Mouse (Mus musculus) limb, embryonic 15.5 days (tissue): ENCODE measurements around the gene Rab5b. TPM values are rescaled to one million over a fixed set of nuclear protein-coding genes. Genes with fewer than 3 reads are reported as not detected.

Source experiments
- ATAC-seq: fragments of 200-750 bp; cut with Nextera tagmentation; 2 replicates; pipeline ENCODE4 v1.8.0; 2017; ENCODE audit warnings: low read depth, moderate TSS enrichment; ENCODE audit not compliant: insufficient number of reproducible peaks, low FRiP score, low TSS enrichment
- H3K27ac ChIP-seq: fragments of 300-500 bp; sonication (generic); 2 replicates; pipeline ENCODE4 v1.5.1; 2015; ENCODE audit warnings: moderate library complexity, mild to moderate bottlenecking, inconsistent platforms
- H3K27me3 ChIP-seq: fragments of 300-500 bp; sonication (generic); 2 replicates; pipeline ENCODE4 v1.6.1; 2015; ENCODE audit warnings: inconsistent platforms
- H3K36me3 ChIP-seq: fragments of 300-500 bp; sonication (generic); 2 replicates; pipeline ENCODE4 v1.6.1; 2015; ENCODE audit warnings: inconsistent platforms
- H3K4me1 ChIP-seq: fragments of 300-500 bp; sonication (generic); 2 replicates; pipeline ENCODE4 v1.6.1; 2015; ENCODE audit warnings: inconsistent platforms
- H3K4me2 ChIP-seq: fragments of 300-500 bp; sonication (generic); 2 replicates; pipeline ENCODE4 v1.6.1; 2015; ENCODE audit warnings: mild to moderate bottlenecking, inconsistent platforms
- H3K4me3 ChIP-seq: fragments of 300-500 bp; sonication (generic); 2 replicates; pipeline ENCODE4 v1.5.1; 2015; ENCODE audit warnings: mild to moderate bottlenecking, inconsistent platforms
- H3K9ac ChIP-seq: fragments of 300-500 bp; sonication (generic); 2 replicates; pipeline ENCODE4 v1.6.1; 2015; ENCODE audit warnings: inconsistent platforms
- H3K9me3 ChIP-seq: fragments of 300-500 bp; sonication (generic); 2 replicates; pipeline ENCODE4 v1.6.1; 2016; ENCODE audit warnings: inconsistent platforms
- WGBS: fragments of 180-500 bp; shearing (Covaris S2); methylation state at CpG from one replicate; pipeline ENCODE4 v1.1.7; 2015; 5-methylcytosine and 5-hydroxymethylcytosine counted together
- polyA plus RNA-seq: library from polyadenylated mRNA; unstranded; fragments of >200 nt; fragmentation: Nextera tagmentation; extraction: Ambion mirVana; gene quantifications from 2 replicates; pipeline ENCODE4 v1.2.1, GENCODE M21; 2015

Gene Rab5b
- 90.6 and 97.4 TPM in 2 replicates for polyA plus RNA-seq

- Histone ChIP-seq H3K9ac (peak within 1 kb of the TSS; percentile 96), H3K27ac (peak within 1 kb of the TSS; percentile 98), H3K4me2 (peak within 1 kb of the TSS; percentile 61), H3K4me1 (peaks cover 4% of the 10 kb centered on the region; the same call in 1 of the 2 replicates), H3K9me3 (no peaks in the 10 kb centered on the region), H3K4me3 (peak within 1 kb of the TSS; percentile 89), H3K27me3 (no peaks in the 10 kb centered on the region), H3K36me3 (peaks cover 34% of the 10 kb centered on the region)
- ATAC-seq, result peak; percentile 98
- 2% methylated on average over 40 of the region's 40 CpGs for WGBS
These were observed at the start of gene Rab5b for GRCm38 (mm10) chr10:128695992-128696807. Gene Rab5b (minus strand): TSS chr10:128696264.

GRCm38 (mm10) chr10:128744680-128745601 is 48.9 kb upstream of the Rab5b start, which contains the start of gene Dgka:
Gene Dgka (minus strand): TSS chr10:128744855.
- Histone ChIP-seq H3K9me3 (no peaks in the 10 kb centered on the region), H3K36me3 (no peaks in the 10 kb centered on the region), H3K4me2 (peak within 1 kb of the TSS; percentile 63), H3K27me3 (0 out of 2 replicates have a peak, but pooled peaks cover 4% of the 10 kb centered on the region), H3K9ac (peak within 1 kb of the TSS; percentile 62), H3K4me1 (peaks cover 33% of the 10 kb centered on the region), H3K27ac (peak within 1 kb of the TSS; percentile 79), H3K4me3 (peak within 1 kb of the TSS; percentile 66)
- 25% methylated on average over 18 of the region's 18 CpGs for WGBS
- ATAC-seq, result no peak

- H3K4me2 ChIP-seq, result peak overlapping the region; percentile 63
- 22% methylated on average over 8 of the region's 8 CpGs for WGBS
- H3K4me1 ChIP-seq, result peaks cover 26% of the 10 kb centered on the region
- H3K9me3 ChIP-seq, result no peaks in the 10 kb centered on the region
- H3K4me3 ChIP-seq, result peak overlapping the region; percentile 66
- no peaks in the 10 kb centered on the region for H3K36me3 ChIP-seq
- no peak for ATAC-seq
- peak overlapping the region; percentile 79 for H3K27ac ChIP-seq
- peak overlapping the region; percentile 62 for H3K9ac ChIP-seq
- H3K27me3 ChIP-seq, result 0 out of 2 replicates have a peak, but pooled peaks cover 4% of the 10 kb centered on the region
These were observed 48.1 kb upstream of the Rab5b start for GRCm38 (mm10) chr10:128744211-128744610.

GRCm38 (mm10) chr10:128743791-128744191 is 47.7 kb upstream of the Rab5b start:
- Histone ChIP-seq H3K27me3 (0 out of 2 replicates have a peak, but pooled peaks cover 4% of the 10 kb centered on the region), H3K4me1 (peaks cover 24% of the 10 kb centered on the region), H3K36me3 (no peaks in the 10 kb centered on the region), H3K4me2 (peak overlapping the region; percentile 63), H3K27ac (peak overlapping the region; percentile 79), H3K9me3 (no peaks in the 10 kb centered on the region), H3K9ac (peak overlapping the region; percentile 62), H3K4me3 (peak overlapping the region; percentile 66)
- peak; percentile 64; the same call in 1 of the 2 replicates for ATAC-seq
- WGBS, result under 1% methylated on average over 34 of the region's 37 CpGs

GRCm38 (mm10) chr10:128743235-128743634 is 47.2 kb upstream of the Rab5b start:
- Histone ChIP-seq H3K4me3 (peak overlapping the region; percentile 66), H3K27me3 (0 out of 2 replicates have a peak, but pooled peaks cover 4% of the 10 kb centered on the region)
- WGBS, result 5% methylated on average over 7 of the region's 7 CpGs

GRCm38 (mm10) chr10:128742616-128743015 is 46.6 kb upstream of the Rab5b start:
- H3K4me3 ChIP-seq, result peak overlapping the region; percentile 66
- H3K36me3 ChIP-seq, result no peaks in the 10 kb centered on the region
- H3K9me3 ChIP-seq, result no peaks in the 10 kb centered on the region
- H3K4me2 ChIP-seq, result peak overlapping the region; percentile 63
- no peak for ATAC-seq
- peaks cover 26% of the 10 kb centered on the region for H3K4me1 ChIP-seq
- H3K9ac ChIP-seq, result 0 out of 2 replicates have a peak overlapping the region, but pooled peaks have one; percentile 8
- 0 out of 2 replicates have a peak, but pooled peaks cover 4% of the 10 kb centered on the region for H3K27me3 ChIP-seq
- peak overlapping the region; percentile 33; the same call in 1 of the 2 replicates for H3K27ac ChIP-seq
- WGBS, result 28% methylated on average over 4 of the region's 4 CpGs

More at GRCm38 (mm10) chr10:128743235-128743634, 47.2 kb upstream of the Rab5b start:
- H3K9me3 ChIP-seq, result no peaks in the 10 kb centered on the region
- H3K36me3 ChIP-seq, result no peaks in the 10 kb centered on the region
- peaks cover 24% of the 10 kb centered on the region for H3K4me1 ChIP-seq
- peak overlapping the region; percentile 63 for H3K4me2 ChIP-seq
- H3K27ac ChIP-seq, result peak overlapping the region; percentile 79; the same call in 1 of the 2 replicates
- H3K9ac ChIP-seq, result peak overlapping the region; percentile 62
- no peak for ATAC-seq

GRCm38 (mm10) chr10:128740296-128740695 is 44.2 kb upstream of the Rab5b start:
- H3K27ac ChIP-seq, result no peak overlapping the region
- no peak overlapping the region for H3K4me2 ChIP-seq
- no peaks in the 10 kb centered on the region for H3K36me3 ChIP-seq
- H3K4me3 ChIP-seq, result no peak overlapping the region
- peaks cover 27% of the 10 kb centered on the region for H3K4me1 ChIP-seq
- no peak for ATAC-seq
- H3K27me3 ChIP-seq, result 0 out of 2 replicates have a peak, but pooled peaks cover 4% of the 10 kb centered on the region
- no peak overlapping the region for H3K9ac ChIP-seq
- WGBS, result 65% methylated on average over 2 of the region's 2 CpGs
- no peaks in the 10 kb centered on the region for H3K9me3 ChIP-seq

GRCm38 (mm10) chr10:128737435-128737834 is 41.4 kb upstream of the Rab5b start:
- H3K27ac ChIP-seq, result no peak overlapping the region
- 0 out of 2 replicates have a peak, but pooled peaks cover 3% of the 10 kb centered on the region for H3K27me3 ChIP-seq
- no peaks in the 10 kb centered on the region for H3K9me3 ChIP-seq
- peaks cover 6% of the 10 kb centered on the region for H3K4me1 ChIP-seq
- H3K9ac ChIP-seq, result no peak overlapping the region
- ATAC-seq, result no peak
- WGBS, result 4% methylated on average over 15 of the region's 15 CpGs
- H3K4me2 ChIP-seq, result peak overlapping the region; percentile 24; the same call in 1 of the 2 replicates
- H3K36me3 ChIP-seq, result peaks cover 13% of the 10 kb centered on the region
- no peak overlapping the region for H3K4me3 ChIP-seq

GRCm38 (mm10) chr10:128731992-128732391 is 35.9 kb upstream of the Rab5b start:
- Histone ChIP-seq H3K4me3 (no peak overlapping the region), H3K27me3 (no peaks in the 10 kb centered on the region), H3K9ac (no peak overlapping the region), H3K4me1 (peaks cover 3% of the 10 kb centered on the region; the same call in 1 of the 2 replicates), H3K27ac (no peak overlapping the region), H3K4me2 (no peak overlapping the region), H3K36me3 (peaks cover 35% of the 10 kb centered on the region), H3K9me3 (no peaks in the 10 kb centered on the region)
- no peak for ATAC-seq

GRCm38 (mm10) chr10:128731002-128731433 is 35.0 kb upstream of the Rab5b start:
- 20% methylated on average over 10 of the region's 10 CpGs for WGBS
- Histone ChIP-seq H3K9me3 (no peaks in the 10 kb centered on the region), H3K27me3 (no peaks in the 10 kb centered on the region), H3K4me3 (no peak overlapping the region), H3K27ac (no peak overlapping the region), H3K4me2 (no peak overlapping the region), H3K9ac (no peak overlapping the region), H3K36me3 (peaks cover 37% of the 10 kb centered on the region), H3K4me1 (peaks cover 3% of the 10 kb centered on the region; the same call in 1 of the 2 replicates)
- no peak for ATAC-seq

GRCm38 (mm10) chr10:128728059-128728458 is 32.0 kb upstream of the Rab5b start:
- H3K27me3 ChIP-seq, result no peaks in the 10 kb centered on the region
- H3K27ac ChIP-seq, result no peak overlapping the region
- H3K4me1 ChIP-seq, result peaks cover 3% of the 10 kb centered on the region; the same call in 1 of the 2 replicates
- no peak overlapping the region for H3K4me2 ChIP-seq
- H3K9me3 ChIP-seq, result no peaks in the 10 kb centered on the region
- H3K9ac ChIP-seq, result no peak overlapping the region
- ATAC-seq, result no peak
- no peak overlapping the region for H3K4me3 ChIP-seq
- WGBS, result 83% methylated on average over 5 of the region's 5 CpGs
- H3K36me3 ChIP-seq, result peaks cover 28% of the 10 kb centered on the region
